Mouse (Mus musculus) embryonic facial prominence, embryonic 12.5 days (tissue): ENCODE results near the gene Wwp2. TPM values are rescaled to one million over a fixed set of nuclear protein-coding genes. Genes with fewer than 3 reads are reported as not detected.

Source experiments
- ATAC-seq: fragments of 200-750 bp; cut with Nextera tagmentation; 2 replicates; pipeline ENCODE4 v1.8.0; 2017; ENCODE audit not compliant: insufficient number of reproducible peaks, insufficient read depth, low FRiP score, low TSS enrichment
- H3K27ac ChIP-seq: fragments of 300-500 bp; sonication (generic); 2 replicates; pipeline ENCODE4 v1.5.1; 2016; ENCODE audit warnings: mild to moderate bottlenecking
- H3K27me3 ChIP-seq: fragments of 300-500 bp; sonication (generic); 2 replicates; pipeline ENCODE4 v1.6.1; 2016; ENCODE audit warnings: mild to moderate bottlenecking, moderate library complexity
- H3K36me3 ChIP-seq: fragments of 300-500 bp; sonication (generic); 2 replicates; pipeline ENCODE4 v1.6.1; 2016; ENCODE audit warnings: mild to moderate bottlenecking
- H3K4me1 ChIP-seq: fragments of 300-500 bp; sonication (generic); 2 replicates; pipeline ENCODE4 v1.6.1; 2016
- H3K4me2 ChIP-seq: fragments of 300-500 bp; sonication (generic); replicated peaks from 2 replicates; pipeline ENCODE4 v1.6.1; 2016; ENCODE audit warnings: mild to moderate bottlenecking, moderate library complexity
- H3K4me3 ChIP-seq: fragments of 300-500 bp; sonication (generic); 2 replicates; pipeline ENCODE4 v1.5.1; 2016; ENCODE audit warnings: mild to moderate bottlenecking
- H3K9ac ChIP-seq: fragments of 300-500 bp; sonication (generic); 2 replicates; pipeline ENCODE4 v1.6.1; 2016; ENCODE audit warnings: mild to moderate bottlenecking, moderate library complexity
- H3K9me3 ChIP-seq: fragments of 300-500 bp; sonication (generic); 2 replicates; pipeline ENCODE4 v1.6.1; 2016; ENCODE audit warnings: mild to moderate bottlenecking, moderate library complexity
- WGBS: fragments of 180-500 bp; shearing (Covaris S2); methylation state at CpG from one replicate; pipeline ENCODE4 v1.1.7; 2016; 5-methylcytosine and 5-hydroxymethylcytosine counted together
- polyA plus RNA-seq: library from polyadenylated mRNA; unstranded; fragments of >200 nt; fragmentation: Nextera tagmentation; extraction: Ambion mirVana; gene quantifications from 2 replicates; pipeline ENCODE4 v1.2.1, GENCODE M21; 2016

Wwp2 gene
- polyA plus RNA-seq, 1 experiment from 2014 or later: 160 TPM

DNA sequence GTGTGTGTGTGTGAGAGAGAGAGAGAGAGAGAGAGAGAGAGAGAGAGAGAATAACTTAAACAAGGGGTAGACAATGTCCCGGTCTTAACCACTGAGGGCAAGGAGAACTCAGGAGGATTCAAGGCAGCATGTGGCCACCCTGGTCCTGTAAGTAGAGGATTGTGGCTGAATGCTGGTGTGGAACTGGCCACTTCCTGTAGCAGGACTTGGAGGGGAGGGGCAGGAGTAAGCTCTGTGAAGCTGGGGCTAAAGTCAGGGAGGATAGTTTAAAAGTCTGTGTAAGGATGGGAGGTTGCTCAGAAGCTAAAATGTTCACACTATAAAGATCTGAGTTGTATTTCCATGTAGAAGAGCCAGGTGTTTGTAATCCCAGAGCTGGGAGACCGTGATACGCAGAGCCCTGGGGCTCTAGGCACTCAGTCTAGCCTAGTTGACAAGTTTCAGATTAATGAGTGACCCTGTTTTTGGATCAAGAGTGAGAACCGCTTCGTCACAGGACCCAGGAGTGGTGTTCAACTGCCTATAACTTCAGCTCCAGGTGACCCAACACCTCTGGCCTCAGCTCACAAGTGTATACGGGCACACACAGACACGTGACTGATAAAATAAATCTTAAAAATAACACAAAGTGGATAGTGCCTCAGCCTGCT, 135.4 kb downstream of the Wwp2 start:
- ATAC-seq: no peak
- 83% methylated on average over 7 of the region's 7 CpGs for WGBS
- H3K27me3 ChIP-seq: no peaks in the 10 kb centered on the region
- H3K4me2 ChIP-seq: no peak overlapping the region
- H3K9ac ChIP-seq: no peak overlapping the region
- H3K27ac ChIP-seq: no peak overlapping the region
- H3K36me3 ChIP-seq: no peaks in the 10 kb centered on the region
- H3K4me3 ChIP-seq: no peak overlapping the region
- no peaks in the 10 kb centered on the region for H3K9me3 ChIP-seq
- no peaks in the 10 kb centered on the region for H3K4me1 ChIP-seq

GRCm38 (mm10) chr8:107572497-107572896, 136.3 kb downstream of the Wwp2 start:
- 47% methylated on average over 4 of the region's 4 CpGs for WGBS
- Histone ChIP-seq H3K4me1 (no peaks in the 10 kb centered on the region), H3K4me3 (no peak overlapping the region), H3K9ac (no peak overlapping the region), H3K27ac (no peak overlapping the region), H3K36me3 (no peaks in the 10 kb centered on the region), H3K27me3 (no peaks in the 10 kb centered on the region), H3K9me3 (no peaks in the 10 kb centered on the region), H3K4me2 (no peak overlapping the region)
- ATAC-seq: no peak

GRCm38 (mm10) chr8:107574771-107575170, 138.6 kb downstream of the Wwp2 start:
- no peaks in the 10 kb centered on the region for H3K27me3 ChIP-seq
- no peak overlapping the region for H3K4me3 ChIP-seq
- H3K4me1 ChIP-seq: no peaks in the 10 kb centered on the region
- H3K9me3 ChIP-seq: no peaks in the 10 kb centered on the region
- no peak overlapping the region for H3K27ac ChIP-seq
- WGBS: 81% methylated on average over 3 of the region's 3 CpGs
- no peak overlapping the region for H3K9ac ChIP-seq
- no peak overlapping the region for H3K4me2 ChIP-seq
- no peak for ATAC-seq
- peaks cover 17% of the 10 kb centered on the region for H3K36me3 ChIP-seq

GRCm38 (mm10) chr8:107576702-107577101, 140.5 kb downstream of the Wwp2 start:
- Histone ChIP-seq H3K9me3 (no peaks in the 10 kb centered on the region), H3K27me3 (no peaks in the 10 kb centered on the region), H3K9ac (peak overlapping the region; percentile 42; the same call in 1 of the 2 replicates), H3K4me3 (no peak overlapping the region), H3K4me1 (no peaks in the 10 kb centered on the region), H3K4me2 (peak overlapping the region; percentile 37), H3K36me3 (peaks cover 36% of the 10 kb centered on the region), H3K27ac (0 out of 2 replicates have a peak overlapping the region, but pooled peaks have one; percentile 11)
- WGBS: 11% methylated on average over 10 of the region's 10 CpGs
- ATAC-seq: 0 out of 2 replicates have a peak, but pooled peaks have one; percentile 42

- Histone ChIP-seq H3K4me2 (no peak overlapping the region), H3K4me3 (no peak overlapping the region), H3K36me3 (peaks cover 46% of the 10 kb centered on the region), H3K27me3 (no peaks in the 10 kb centered on the region), H3K9me3 (no peaks in the 10 kb centered on the region), H3K9ac (no peak overlapping the region), H3K4me1 (no peaks in the 10 kb centered on the region), H3K27ac (no peak overlapping the region)
- ATAC-seq: no peak
- WGBS: 78% methylated on average over 4 of the region's 4 CpGs
Observed at GRCm38 (mm10) chr8:107577640-107578039, 141.5 kb downstream of the Wwp2 start.

- Histone ChIP-seq H3K27ac (no peak overlapping the region), H3K4me3 (no peak overlapping the region), H3K27me3 (no peaks in the 10 kb centered on the region), H3K4me1 (no peaks in the 10 kb centered on the region), H3K9ac (no peak overlapping the region), H3K9me3 (no peaks in the 10 kb centered on the region), H3K36me3 (peaks cover 51% of the 10 kb centered on the region), H3K4me2 (no peak overlapping the region)
- 88% methylated on average over 8 of the region's 8 CpGs for WGBS
- ATAC-seq: no peak
Observed at GRCm38 (mm10) chr8:107578132-107578531, 142.0 kb downstream of the Wwp2 start.

DNA sequence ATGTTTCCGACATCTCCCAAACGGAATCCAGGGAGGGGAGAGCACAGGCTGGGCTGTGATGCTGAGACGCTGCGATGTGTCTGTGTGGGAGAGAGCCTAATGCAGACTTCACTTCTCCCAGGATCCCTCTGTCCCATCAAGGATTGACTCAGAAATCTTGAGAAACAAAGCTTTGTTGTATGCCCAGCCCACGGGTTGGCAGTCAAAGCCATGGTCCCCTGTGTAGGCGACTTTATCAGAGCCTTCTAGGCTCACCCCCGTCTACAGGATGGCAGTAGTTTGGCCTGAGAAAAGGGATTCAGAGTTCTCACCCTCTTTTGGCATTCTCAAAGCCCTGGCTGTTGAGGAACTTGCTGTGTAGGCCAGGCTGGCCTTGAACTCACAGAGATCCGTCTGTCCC, 142.4 kb downstream of the Wwp2 start:
- WGBS: 87% methylated on average over 8 of the region's 8 CpGs
- Histone ChIP-seq H3K27me3 (no peaks in the 10 kb centered on the region), H3K9ac (no peak overlapping the region), H3K9me3 (no peaks in the 10 kb centered on the region), H3K4me1 (no peaks in the 10 kb centered on the region), H3K27ac (no peak overlapping the region), H3K36me3 (peaks cover 55% of the 10 kb centered on the region), H3K4me2 (no peak overlapping the region), H3K4me3 (no peak overlapping the region)
- ATAC-seq: no peak

GRCm38 (mm10) chr8:107580879-107581278, 144.7 kb downstream of the Wwp2 start:
- Histone ChIP-seq H3K9me3 (no peaks in the 10 kb centered on the region), H3K9ac (no peak overlapping the region), H3K27ac (no peak overlapping the region), H3K4me3 (no peak overlapping the region), H3K4me2 (no peak overlapping the region), H3K4me1 (peaks cover under 1% of the 10 kb centered on the region), H3K27me3 (no peaks in the 10 kb centered on the region), H3K36me3 (peaks cover 77% of the 10 kb centered on the region)
- 94% methylated on average over 13 of the region's 13 CpGs for WGBS
- ATAC-seq: no peak

GRCm38 (mm10) chr8:107581536-107581935, 145.4 kb downstream of the Wwp2 start:
- Histone ChIP-seq H3K4me3 (no peak overlapping the region), H3K27me3 (no peaks in the 10 kb centered on the region), H3K4me1 (peaks cover 7% of the 10 kb centered on the region), H3K9ac (no peak overlapping the region), H3K36me3 (peaks cover 80% of the 10 kb centered on the region), H3K27ac (no peak overlapping the region), H3K4me2 (no peak overlapping the region), H3K9me3 (no peaks in the 10 kb centered on the region)
- 97% methylated on average over 4 of the region's 4 CpGs for WGBS
- no peak for ATAC-seq

DNA sequence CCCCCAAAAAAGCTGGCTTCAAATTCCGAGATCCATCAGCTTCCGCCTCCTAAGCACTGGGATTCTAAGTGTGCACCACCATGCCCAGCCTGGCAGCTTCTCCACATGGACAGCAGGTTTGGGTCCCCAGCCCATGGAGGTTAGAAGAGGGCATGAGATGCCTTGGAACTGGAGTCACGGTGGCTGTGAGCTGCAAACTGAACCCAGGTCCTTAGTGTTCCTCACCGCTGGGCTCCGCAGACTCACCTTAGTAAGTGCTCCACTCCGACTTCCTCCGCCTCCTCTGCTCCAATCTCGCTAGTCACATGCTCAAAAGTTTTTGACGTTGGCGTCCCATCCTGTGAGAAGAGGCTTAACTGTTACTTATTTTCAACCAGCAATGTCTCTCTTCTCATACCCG, 146.0 kb downstream of the Wwp2 start:
- 93% methylated on average over 11 of the region's 11 CpGs for WGBS
- Histone ChIP-seq H3K36me3 (peaks cover 80% of the 10 kb centered on the region), H3K27me3 (no peaks in the 10 kb centered on the region)

GRCm38 (mm10) chr8:107587429-107587994, 151.3 kb downstream of the Wwp2 start:
- WGBS: under 1% methylated on average over 17 of the region's 17 CpGs
- Histone ChIP-seq H3K27ac (peak overlapping the region; percentile 83), H3K4me2 (peak overlapping the region; percentile 69), H3K36me3 (peaks cover 35% of the 10 kb centered on the region), H3K9me3 (no peaks in the 10 kb centered on the region), H3K9ac (peak overlapping the region; percentile 92), H3K4me3 (peak overlapping the region; percentile 93), H3K4me1 (peaks cover 14% of the 10 kb centered on the region), H3K27me3 (no peaks in the 10 kb centered on the region)
- ATAC-seq: no peak

More for the DNA sequence above, 146.0 kb downstream of the Wwp2 start:
- Histone ChIP-seq H3K27ac (no peak overlapping the region), H3K4me1 (peaks cover 13% of the 10 kb centered on the region), H3K4me2 (no peak overlapping the region), H3K9ac (no peak overlapping the region), H3K4me3 (no peak overlapping the region), H3K9me3 (no peaks in the 10 kb centered on the region)
- no peak for ATAC-seq

GRCm38 (mm10) chr8:107587995-107588780, 152.0 kb downstream of the Wwp2 start, which contains the start of gene Psmd7:
TSS of gene Psmd7 (minus strand) at chr8:107588464.
- H3K4me3 ChIP-seq: peak within 1 kb of the TSS; percentile 93
- no peaks in the 10 kb centered on the region for H3K27me3 ChIP-seq
- H3K9ac ChIP-seq: peak within 1 kb of the TSS; percentile 92
- H3K27ac ChIP-seq: peak within 1 kb of the TSS; percentile 83
- peaks cover 28% of the 10 kb centered on the region for H3K36me3 ChIP-seq
- no peaks in the 10 kb centered on the region for H3K9me3 ChIP-seq
- H3K4me1 ChIP-seq: peaks cover 14% of the 10 kb centered on the region
- ATAC-seq: peak; percentile 91
- H3K4me2 ChIP-seq: peak within 1 kb of the TSS; percentile 69
- WGBS: 2% methylated on average over 65 of the region's 65 CpGs
